Mouse (Mus musculus) midbrain, postnatal 0 days (tissue): ENCODE measurements around the gene Nudt3. TPM values are rescaled to one million over a fixed set of nuclear protein-coding genes. Genes with fewer than 3 reads are reported as not detected.

Experiments used
- ATAC-seq: fragments of 200-750 bp; cut with Nextera tagmentation; 2 replicates; pipeline ENCODE4 v1.8.0; 2017; ENCODE audit warnings: moderate number of reproducible peaks, mild to moderate bottlenecking, moderate TSS enrichment, moderate library complexity; ENCODE audit not compliant: low FRiP score
- DNase-seq: peaks from one replicate; pipeline ENCODE4 v3.0.0-alpha.2; 2015; ENCODE audit warnings: low spot score
- H3K27ac ChIP-seq: fragments of 300-500 bp; sonication (generic); 2 replicates; pipeline ENCODE4 v1.5.1; 2014; ENCODE audit warnings: low read depth, mild to moderate bottlenecking, low read length, mixed read lengths
- H3K27me3 ChIP-seq: fragments of 300-500 bp; sonication (generic); 2 replicates; pipeline ENCODE4 v1.6.1; 2014; ENCODE audit warnings: low read length, control low read depth, mixed read lengths; ENCODE audit not compliant: insufficient read depth
- H3K36me3 ChIP-seq: fragments of 300-500 bp; sonication (generic); 2 replicates; pipeline ENCODE4 v1.6.1; 2014; ENCODE audit warnings: low read length, control low read depth, mixed read lengths; ENCODE audit not compliant: insufficient read depth
- H3K4me1 ChIP-seq: fragments of 300-500 bp; sonication (generic); 2 replicates; pipeline ENCODE4 v1.6.1; 2014; ENCODE audit warnings: mild to moderate bottlenecking, control low read depth, antibody characterized with exemption, low read length, mixed read lengths; ENCODE audit not compliant: insufficient read depth
- H3K4me2 ChIP-seq: fragments of 300-500 bp; sonication (generic); 2 replicates; pipeline ENCODE4 v1.6.1; 2014; ENCODE audit warnings: low read depth, mild to moderate bottlenecking, low read length, mixed read lengths; ENCODE audit not compliant: poor library complexity, severe bottlenecking
- H3K4me3 ChIP-seq: fragments of 300-500 bp; sonication (generic); 2 replicates; pipeline ENCODE4 v1.5.1; 2014; ENCODE audit warnings: low read depth, mild to moderate bottlenecking, low read length, moderate library complexity
- H3K9ac ChIP-seq: fragments of 300-500 bp; sonication (generic); replicated peaks from 2 replicates; pipeline ENCODE4 v1.6.1; 2014; ENCODE audit warnings: mild to moderate bottlenecking, low read length, moderate library complexity, mixed read lengths; ENCODE audit not compliant: poor library complexity, severe bottlenecking
- H3K9me3 ChIP-seq: fragments of 300-500 bp; sonication (generic); 2 replicates; pipeline ENCODE4 v1.6.1; 2016; ENCODE audit warnings: low read length, control low read depth
- CTCF ChIP-seq: IDR thresholded peaks from 2 replicates; pipeline ENCODE4 v1.5.1; 2016; ENCODE audit warnings: antibody characterized with exemption, mild to moderate bottlenecking
- WGBS: fragments of 180-500 bp; shearing (Covaris S2); extraction: QIAGEN DNeasy Blood & Tissue Kit; methylation state at CpG from one replicate; pipeline ENCODE4 v1.1.7; 2014; 5-methylcytosine and 5-hydroxymethylcytosine counted together
- polyA plus RNA-seq: library from polyadenylated mRNA; unstranded; fragments of >200 nt; fragmentation: Nextera tagmentation; extraction: Ambion mirVana; gene quantifications from 2 replicates; pipeline ENCODE4 v1.2.1, GENCODE M21; 2015
- total RNA-seq: library from RNA; depleted of rRNA; stranded (reverse); fragments of >200 nt; gene quantifications from 2 replicates; pipeline ENCODE4 v1.2.3, GENCODE M21; 2014

Gene Nudt3
- total and polyA plus RNA-seq, 2 experiments from 2014 or later = 203 to 280 TPM

GRCm38 (mm10) chr17:27600869-27601268 lies 22.4 kb downstream of the Nudt3 start:
- no peak overlapping the region for H3K4me3 ChIP-seq
- no peak overlapping the region for H3K27ac ChIP-seq
- no peak overlapping the region for H3K4me2 ChIP-seq
- 54% methylated on average over 5 of the region's 5 CpGs for WGBS
- peaks cover 9% of the 10 kb centered on the region for H3K36me3 ChIP-seq
- H3K9ac ChIP-seq = no peak overlapping the region
- no peak for ATAC-seq
- H3K9me3 ChIP-seq = no peaks in the 10 kb centered on the region
- H3K4me1 ChIP-seq = peaks cover 7% of the 10 kb centered on the region
- no peak for DNase-seq
- no peak for TF ChIP-seq CTCF
- no peaks in the 10 kb centered on the region for H3K27me3 ChIP-seq

GRCm38 (mm10) chr17:27600286-27600685 lies 23.0 kb downstream of the Nudt3 start:
- H3K27ac ChIP-seq = no peak overlapping the region

GRCm38 (mm10) chr17:27596376-27597190 lies 26.7 kb downstream of the Nudt3 start:
- Histone ChIP-seq H3K4me2 (no peak overlapping the region), H3K36me3 (peaks cover 33% of the 10 kb centered on the region), H3K9ac (no peak overlapping the region), H3K9me3 (no peaks in the 10 kb centered on the region), H3K4me3 (no peak overlapping the region), H3K27me3 (no peaks in the 10 kb centered on the region), H3K4me1 (no peaks in the 10 kb centered on the region), H3K27ac (no peak overlapping the region)
- ATAC-seq = no peak
- no peak for DNase-seq
- WGBS = 85% methylated on average over 21 of the region's 21 CpGs
- TF ChIP-seq CTCF = no peak

More at GRCm38 (mm10) chr17:27600286-27600685, 23.0 kb downstream of the Nudt3 start:
- DNase-seq (no peak), ATAC-seq (no peak)
- no peak for TF ChIP-seq CTCF
- Histone ChIP-seq H3K4me1 (peaks cover 7% of the 10 kb centered on the region), H3K27me3 (no peaks in the 10 kb centered on the region), H3K9me3 (no peaks in the 10 kb centered on the region), H3K9ac (no peak overlapping the region), H3K4me2 (no peak overlapping the region), H3K4me3 (no peak overlapping the region), H3K36me3 (peaks cover 15% of the 10 kb centered on the region)
- 78% methylated on average over 3 of the region's 3 CpGs for WGBS

- Histone ChIP-seq H3K4me1 (no peaks in the 10 kb centered on the region), H3K27ac (no peak overlapping the region), H3K4me2 (no peak overlapping the region), H3K27me3 (no peaks in the 10 kb centered on the region), H3K9me3 (no peaks in the 10 kb centered on the region), H3K4me3 (no peak overlapping the region), H3K36me3 (peaks cover 37% of the 10 kb centered on the region), H3K9ac (no peak overlapping the region)
- peak; percentile 12; the same call in 1 of the 2 replicates for TF ChIP-seq CTCF
- DNase-seq = no peak
- ATAC-seq = no peak
- WGBS = 85% methylated on average over 15 of the region's 15 CpGs
Measured at GRCm38 (mm10) chr17:27595659-27596375, 27.5 kb downstream of the Nudt3 start.

- no peaks in the 10 kb centered on the region for H3K9me3 ChIP-seq
- no peak overlapping the region for H3K4me2 ChIP-seq
- WGBS = 98% methylated on average over 7 of the region's 7 CpGs
- H3K36me3 ChIP-seq = peaks cover 41% of the 10 kb centered on the region
- no peak overlapping the region for H3K27ac ChIP-seq
- H3K4me1 ChIP-seq = no peaks in the 10 kb centered on the region
- DNase-seq (no peak), ATAC-seq (no peak)
- no peaks in the 10 kb centered on the region for H3K27me3 ChIP-seq
- TF ChIP-seq CTCF = no peak
- H3K9ac ChIP-seq = no peak overlapping the region
- no peak overlapping the region for H3K4me3 ChIP-seq
Measured at GRCm38 (mm10) chr17:27592565-27592910, 30.8 kb downstream of the Nudt3 start.
